Mouse (Mus musculus): ENCODE data around the gene Kcnma1. TPM values are rescaled to one million over a fixed set of nuclear protein-coding genes. Genes with fewer than 3 reads are reported as not detected.
A peak's percentile ranks its signal among the peaks of the same experiment; 100 is the strongest.

Kcnma1 gene
- polyA plus RNA-seq, 1 experiment, result 1.7 TPM

DNA sequence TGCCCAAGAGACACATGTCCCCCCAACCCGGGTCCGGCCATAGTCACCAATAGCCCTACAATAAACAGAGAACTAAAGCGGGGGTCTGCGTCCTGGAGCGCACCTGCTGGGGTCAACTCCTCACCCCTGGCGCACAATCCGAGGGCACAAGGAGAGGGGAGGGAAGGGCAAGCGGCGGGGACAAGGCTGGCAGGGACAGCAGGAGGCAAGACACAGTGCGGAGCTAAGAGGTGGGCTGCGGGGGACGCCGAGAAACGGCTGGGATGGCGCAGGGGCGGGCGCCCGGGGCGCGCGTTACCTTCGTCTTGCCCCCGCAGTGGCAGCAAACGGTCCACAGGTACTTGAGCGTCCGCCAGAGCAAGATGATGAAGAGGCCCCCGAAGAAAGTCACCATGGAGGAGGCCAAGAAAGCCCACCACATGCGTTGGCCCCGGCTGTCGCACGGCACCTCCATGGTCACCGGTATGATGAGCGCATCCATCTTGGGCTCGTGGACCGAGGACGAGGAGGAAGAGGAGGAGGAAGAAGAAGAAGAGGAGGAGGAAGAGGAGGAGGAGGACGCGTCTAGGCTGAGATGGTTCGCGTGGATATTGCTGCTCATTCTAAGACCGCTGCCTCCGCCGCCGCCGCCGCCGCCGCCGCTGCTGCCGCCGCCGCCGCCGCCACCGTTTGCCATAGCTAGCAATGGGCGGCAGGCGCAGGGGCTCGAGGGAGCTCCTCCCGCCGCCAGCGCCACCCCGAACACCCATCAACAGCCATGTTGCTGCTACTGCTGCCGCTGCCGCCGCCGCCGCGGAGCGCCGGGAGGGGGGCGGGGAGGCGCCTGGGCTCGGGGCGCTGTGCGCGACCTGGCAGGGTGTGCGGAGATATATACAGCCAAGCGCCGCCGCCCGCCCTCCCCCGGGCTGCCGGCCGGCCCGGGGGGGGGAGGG lies 10.6 kb downstream of the Kcnma1 start:
- WGBS, result under 1% methylated on average over 66 of the region's 85 CpGs
- Histone ChIP-seq H3K4me3 (ENCODE audit: insufficient read depth, low read depth, low read length) (peak overlapping the region; percentile 64), H3K36me3 (ENCODE audit: control insufficient read depth, insufficient read depth, low read length) (no peaks in the 10 kb centered on the region), H3K27me3 (replicated peaks; ENCODE audit: control insufficient read depth, insufficient read depth, low read length) (peaks cover 3% of the 10 kb centered on the region; the same call in 1 of the 2 replicates), H3K27ac (ENCODE audit: insufficient read depth, low read depth, low read length) (no peak overlapping the region), H3K4me1 (ENCODE audit: control insufficient read depth, insufficient read depth, low read length) (no peaks in the 10 kb centered on the region)
- TF ChIP-seq CTCF (conservative IDR thresholded peaks at IDR 0.05; ENCODE audit: insufficient read depth, insufficient read length, low read depth, low read length), result no peak
- no peak for TF ChIP-seq POLR2A (IDR thresholded peaks at IDR 0.05; ENCODE audit: low read depth, low read length)
- DNase-seq, result peak; percentile 24

DNA sequence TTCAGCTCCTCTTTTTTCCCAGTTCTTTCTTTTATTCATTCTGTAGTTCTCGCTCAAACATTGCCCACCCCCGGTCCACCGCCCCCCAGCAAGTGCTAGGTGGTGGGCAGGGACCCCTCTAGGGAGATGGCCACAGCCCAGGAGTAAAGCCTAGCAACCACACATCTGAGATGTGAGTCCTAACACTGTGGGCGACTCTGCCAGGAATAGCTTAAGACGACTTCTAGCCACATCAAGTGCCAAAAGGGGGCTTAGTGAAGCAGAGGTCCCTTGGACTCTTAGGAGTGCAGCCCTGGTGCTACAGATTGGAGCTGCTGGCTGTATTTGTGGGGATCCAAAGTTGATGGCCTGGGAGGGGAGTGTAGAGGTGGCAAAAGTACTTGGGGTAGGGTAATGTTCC lies 11.6 kb downstream of the Kcnma1 start:
- 62% methylated on average over 5 of the region's 5 CpGs for WGBS
- H3K27me3 ChIP-seq (replicated peaks; ENCODE audit: control insufficient read depth, insufficient read depth, low read length), result peaks cover 3% of the 10 kb centered on the region; the same call in 1 of the 2 replicates
- H3K27ac ChIP-seq (ENCODE audit: insufficient read depth, low read depth, low read length), result no peak overlapping the region
- no peak overlapping the region for H3K4me3 ChIP-seq (ENCODE audit: insufficient read depth, low read depth, low read length)
- no peaks in the 10 kb centered on the region for H3K4me1 ChIP-seq (ENCODE audit: control insufficient read depth, insufficient read depth, low read length)
- no peaks in the 10 kb centered on the region for H3K36me3 ChIP-seq (ENCODE audit: control insufficient read depth, insufficient read depth, low read length)
- no peak for DNase-seq
- TF ChIP-seq POLR2A (IDR thresholded peaks at IDR 0.05; ENCODE audit: low read depth, low read length) (no peak), CTCF (conservative IDR thresholded peaks at IDR 0.05; ENCODE audit: insufficient read depth, insufficient read length, low read depth, low read length) (no peak)

DNA sequence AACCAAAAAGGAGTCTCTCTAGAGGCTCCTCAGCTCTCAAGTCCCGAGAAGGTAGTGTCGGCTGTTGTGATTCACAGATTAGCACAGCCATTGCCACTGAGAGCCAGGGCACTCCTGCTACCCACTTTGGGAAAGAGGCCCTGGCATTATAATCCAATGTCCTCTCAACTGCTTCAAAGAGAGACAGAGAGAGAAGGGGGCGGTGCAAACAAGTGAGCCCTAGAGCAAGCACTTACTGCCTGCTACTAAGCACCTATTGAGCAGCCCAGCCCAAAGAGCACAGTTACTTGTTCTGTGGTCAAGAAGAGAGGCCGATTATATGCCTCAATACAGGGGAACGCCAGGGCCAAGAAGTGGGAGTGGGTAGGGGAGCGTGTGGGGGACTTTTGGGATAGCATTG lies 16.4 kb downstream of the Kcnma1 start:
- Histone ChIP-seq H3K4me1 (ENCODE audit: control insufficient read depth, insufficient read depth, low read length) (no peaks in the 10 kb centered on the region), H3K27me3 (replicated peaks; ENCODE audit: control insufficient read depth, insufficient read depth, low read length) (no peaks in the 10 kb centered on the region), H3K27ac (ENCODE audit: insufficient read depth, low read depth, low read length) (no peak overlapping the region), H3K4me3 (ENCODE audit: insufficient read depth, low read depth, low read length) (no peak overlapping the region), H3K36me3 (ENCODE audit: control insufficient read depth, insufficient read depth, low read length) (no peaks in the 10 kb centered on the region)
- no peak for TF ChIP-seq CTCF (conservative IDR thresholded peaks at IDR 0.05; ENCODE audit: insufficient read depth, insufficient read length, low read depth, low read length)
- TF ChIP-seq POLR2A (IDR thresholded peaks at IDR 0.05; ENCODE audit: low read depth, low read length), result no peak
- DNase-seq, result no peak
- 90% methylated on average over 6 of the region's 6 CpGs for WGBS

DNA sequence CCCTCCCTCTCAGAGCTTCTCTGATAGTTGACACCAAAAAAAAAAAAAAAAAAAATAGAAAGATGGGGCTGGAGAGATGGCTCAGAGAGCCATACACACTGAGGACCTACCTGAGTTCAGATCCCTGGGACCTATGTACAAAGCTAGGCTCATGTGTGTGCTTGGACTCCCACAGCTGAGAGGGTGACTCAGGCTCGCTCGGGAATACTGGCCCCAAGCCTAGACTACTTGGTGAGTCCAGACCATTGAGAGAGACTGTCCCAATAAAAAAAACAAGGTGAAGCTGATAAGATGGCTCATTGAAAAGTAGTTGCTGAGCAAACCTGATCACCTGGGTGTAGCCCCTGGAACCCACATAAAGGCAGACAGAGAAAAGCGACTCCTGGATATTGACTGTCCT lies 18.5 kb downstream of the Kcnma1 start:
- DNase-seq, result no peak
- Histone ChIP-seq H3K27ac (ENCODE audit: insufficient read depth, low read depth, low read length) (no peak overlapping the region), H3K4me3 (ENCODE audit: insufficient read depth, low read depth, low read length) (no peak overlapping the region), H3K36me3 (ENCODE audit: control insufficient read depth, insufficient read depth, low read length) (no peaks in the 10 kb centered on the region), H3K4me1 (ENCODE audit: control insufficient read depth, insufficient read depth, low read length) (no peaks in the 10 kb centered on the region), H3K27me3 (replicated peaks; ENCODE audit: control insufficient read depth, insufficient read depth, low read length) (no peaks in the 10 kb centered on the region)
- TF ChIP-seq CTCF (conservative IDR thresholded peaks at IDR 0.05; ENCODE audit: insufficient read depth, insufficient read length, low read depth, low read length), result no peak
- TF ChIP-seq POLR2A (IDR thresholded peaks at IDR 0.05; ENCODE audit: low read depth, low read length), result no peak
- WGBS, result 80% methylated on average over 3 of the region's 3 CpGs

DNA sequence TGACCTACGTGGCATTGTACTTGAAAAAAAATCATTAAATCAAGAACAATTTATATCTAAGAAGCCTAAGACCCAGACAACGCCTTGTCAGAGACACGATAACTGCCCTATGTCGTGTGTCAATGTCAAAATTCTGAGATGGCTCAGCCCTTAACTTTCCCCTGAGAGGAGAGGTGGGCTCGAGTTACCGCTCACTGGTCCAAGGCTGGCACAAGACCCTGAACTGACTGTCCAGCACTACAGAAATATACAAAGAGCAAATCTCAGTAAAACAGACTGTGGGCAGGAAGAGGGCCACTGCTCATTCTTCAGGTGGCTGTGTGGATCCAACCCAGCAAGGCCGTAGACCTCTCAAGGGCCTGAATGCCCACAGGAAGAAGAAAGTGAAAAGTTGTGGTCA lies 23.4 kb downstream of the Kcnma1 start:
- no peak for TF ChIP-seq POLR2A (IDR thresholded peaks at IDR 0.05; ENCODE audit: low read depth, low read length)
- TF ChIP-seq CTCF (conservative IDR thresholded peaks at IDR 0.05; ENCODE audit: insufficient read depth, insufficient read length, low read depth, low read length), result no peak
- no peak for DNase-seq
- H3K27me3 ChIP-seq (replicated peaks; ENCODE audit: control insufficient read depth, insufficient read depth, low read length), result no peaks in the 10 kb centered on the region
- H3K4me1 ChIP-seq (ENCODE audit: control insufficient read depth, insufficient read depth, low read length), result no peaks in the 10 kb centered on the region; the same call in 1 of the 2 replicates
- 91% methylated on average over 7 of the region's 7 CpGs for WGBS
- H3K4me3 ChIP-seq (ENCODE audit: insufficient read depth, low read depth, low read length), result no peak overlapping the region
- no peak overlapping the region for H3K27ac ChIP-seq (ENCODE audit: insufficient read depth, low read depth, low read length)
- no peaks in the 10 kb centered on the region for H3K36me3 ChIP-seq (ENCODE audit: control insufficient read depth, insufficient read depth, low read length)

DNA sequence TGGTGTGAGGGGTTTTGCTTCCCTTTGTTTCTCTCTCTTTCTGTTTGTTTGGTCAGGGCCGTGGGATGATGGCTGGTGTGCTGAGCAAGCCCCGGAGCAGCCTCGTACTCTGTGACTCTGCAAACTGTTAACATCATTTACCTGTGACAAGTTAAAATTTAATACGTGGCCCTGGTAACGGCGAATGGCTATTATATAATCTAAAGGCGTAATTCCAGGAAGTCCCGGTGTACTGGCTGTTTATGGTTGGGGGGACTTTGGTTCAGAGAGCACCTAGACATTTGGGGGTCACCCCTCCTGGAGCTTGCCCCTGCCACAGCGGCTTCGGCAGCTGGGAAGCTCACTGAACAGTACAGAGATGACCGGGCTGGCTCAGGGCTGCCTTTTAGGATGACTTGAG lies 24.6 kb downstream of the Kcnma1 start:
- Histone ChIP-seq H3K4me1 (ENCODE audit: control insufficient read depth, insufficient read depth, low read length) (no peaks in the 10 kb centered on the region; the same call in 1 of the 2 replicates), H3K4me3 (ENCODE audit: insufficient read depth, low read depth, low read length) (peak overlapping the region; percentile 1; the same call in 1 of the 2 replicates), H3K27ac (ENCODE audit: insufficient read depth, low read depth, low read length) (no peak overlapping the region), H3K27me3 (replicated peaks; ENCODE audit: control insufficient read depth, insufficient read depth, low read length) (no peaks in the 10 kb centered on the region), H3K36me3 (ENCODE audit: control insufficient read depth, insufficient read depth, low read length) (no peaks in the 10 kb centered on the region)
- TF ChIP-seq POLR2A (IDR thresholded peaks at IDR 0.05; ENCODE audit: low read depth, low read length) (no peak), CTCF (conservative IDR thresholded peaks at IDR 0.05; ENCODE audit: insufficient read depth, insufficient read length, low read depth, low read length) (no peak)
- WGBS, result 31% methylated on average over 11 of the region's 11 CpGs
- DNase-seq, result peak; percentile 82

DNA sequence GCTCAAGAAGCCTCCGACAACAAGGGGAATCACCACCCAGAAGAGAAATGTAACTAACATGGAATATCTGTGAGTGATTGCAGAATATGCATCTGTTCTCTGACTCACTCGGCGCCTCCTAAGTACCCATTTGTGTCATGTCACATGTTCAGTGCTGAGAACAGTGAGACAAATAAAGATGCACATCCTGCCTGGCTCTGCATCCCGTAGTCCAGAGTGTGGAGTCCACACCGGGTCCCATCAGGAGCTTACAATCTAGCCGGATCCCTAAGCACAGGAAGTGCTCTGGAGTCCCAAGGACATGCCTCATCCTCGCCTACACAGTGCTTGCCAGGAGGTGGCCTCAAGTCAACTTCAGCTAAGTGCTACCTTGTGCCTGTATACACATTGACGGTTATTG lies 32.1 kb downstream of the Kcnma1 start:
- H3K27me3 ChIP-seq (replicated peaks; ENCODE audit: control insufficient read depth, insufficient read depth, low read length), result no peaks in the 10 kb centered on the region
- H3K36me3 ChIP-seq (ENCODE audit: control insufficient read depth, insufficient read depth, low read length), result no peaks in the 10 kb centered on the region
- H3K4me3 ChIP-seq (ENCODE audit: insufficient read depth, low read depth, low read length), result no peak overlapping the region
- 84% methylated on average over 8 of the region's 8 CpGs for WGBS
- no peak for DNase-seq
- H3K27ac ChIP-seq (ENCODE audit: insufficient read depth, low read depth, low read length), result no peak overlapping the region
- H3K4me1 ChIP-seq (ENCODE audit: control insufficient read depth, insufficient read depth, low read length), result no peaks in the 10 kb centered on the region
- TF ChIP-seq POLR2A (IDR thresholded peaks at IDR 0.05; ENCODE audit: low read depth, low read length) (no peak), CTCF (conservative IDR thresholded peaks at IDR 0.05; ENCODE audit: insufficient read depth, insufficient read length, low read depth, low read length) (no peak)
